Mouse (Mus musculus): ENCODE data around the gene Cyp46a1. TPM values are rescaled to one million over a fixed set of nuclear protein-coding genes. Genes with fewer than 3 reads are reported as not detected.

Gene Cyp46a1
- polyA plus RNA-seq, 1 experiment from 2014 or later = 4.3 TPM

GRCm38 (mm10) chr12:108294620-108295019 lies 39.6 kb upstream of the Cyp46a1 start:
- Histone ChIP-seq H3K27me3 (ENCODE audit: control insufficient read depth, insufficient read depth, low read length) (no peaks in the 10 kb centered on the region), H3K4me2 (no peak overlapping the region), H3K4me1 (ENCODE audit: control insufficient read depth, insufficient read depth, low read length) (0 out of 2 replicates have a peak, but pooled peaks cover 5% of the 10 kb centered on the region), H3K27ac (ENCODE audit: low read depth, low read length) (no peak overlapping the region), H3K9me3 (replicated peaks; ENCODE audit: control insufficient read depth, low read length) (no peaks in the 10 kb centered on the region), H3K9ac (ENCODE audit: low read depth, low read length) (no peak overlapping the region), H3K36me3 (ENCODE audit: control insufficient read depth, insufficient read depth, low read length) (no peaks in the 10 kb centered on the region), H3K4me3 (ENCODE audit: low read depth, low read length) (no peak overlapping the region)
- WGBS (ENCODE audit: insufficient replicate concordance) = 56% methylated on average over 3 of the region's 3 CpGs
- no peak for ATAC-seq (replicated peaks; ENCODE audit: insufficient number of reproducible peaks, low FRiP score, low TSS enrichment)

- H3K36me3 ChIP-seq (ENCODE audit: control insufficient read depth, insufficient read depth, low read length) = no peaks in the 10 kb centered on the region
- WGBS (ENCODE audit: insufficient replicate concordance) = 78% methylated on average over 6 of the region's 6 CpGs
- H3K4me2 ChIP-seq = no peak overlapping the region
- 0 out of 2 replicates have a peak, but pooled peaks cover 5% of the 10 kb centered on the region for H3K4me1 ChIP-seq (ENCODE audit: control insufficient read depth, insufficient read depth, low read length)
- no peaks in the 10 kb centered on the region for H3K9me3 ChIP-seq (replicated peaks; ENCODE audit: control insufficient read depth, low read length)
- no peak for ATAC-seq (replicated peaks; ENCODE audit: insufficient number of reproducible peaks, low FRiP score, low TSS enrichment)
- H3K27me3 ChIP-seq (ENCODE audit: control insufficient read depth, insufficient read depth, low read length) = no peaks in the 10 kb centered on the region
- H3K27ac ChIP-seq (ENCODE audit: low read depth, low read length) = no peak overlapping the region
- no peak overlapping the region for H3K9ac ChIP-seq (ENCODE audit: low read depth, low read length)
- no peak overlapping the region for H3K4me3 ChIP-seq (ENCODE audit: low read depth, low read length)
Observed at GRCm38 (mm10) chr12:108297033-108297432, 37.1 kb upstream of the Cyp46a1 start.

- no peak overlapping the region for H3K4me2 ChIP-seq
- H3K27me3 ChIP-seq (ENCODE audit: control insufficient read depth, insufficient read depth, low read length) = peaks cover 14% of the 10 kb centered on the region
- WGBS (ENCODE audit: insufficient replicate concordance) = 73% methylated on average over 6 of the region's 6 CpGs
- H3K9ac ChIP-seq (ENCODE audit: low read depth, low read length) = no peak overlapping the region
- H3K4me3 ChIP-seq (ENCODE audit: low read depth, low read length) = no peak overlapping the region
- no peak overlapping the region for H3K27ac ChIP-seq (ENCODE audit: low read depth, low read length)
- no peaks in the 10 kb centered on the region for H3K36me3 ChIP-seq (ENCODE audit: control insufficient read depth, insufficient read depth, low read length)
- ATAC-seq (replicated peaks; ENCODE audit: insufficient number of reproducible peaks, low FRiP score, low TSS enrichment) = no peak
- H3K4me1 ChIP-seq (ENCODE audit: control insufficient read depth, insufficient read depth, low read length) = peaks cover 5% of the 10 kb centered on the region
- H3K9me3 ChIP-seq (replicated peaks; ENCODE audit: control insufficient read depth, low read length) = no peaks in the 10 kb centered on the region
Observed at GRCm38 (mm10) chr12:108301006-108301405, 33.2 kb upstream of the Cyp46a1 start.

GRCm38 (mm10) chr12:108303778-108304365 lies 30.3 kb upstream of the Cyp46a1 start:
- no peak overlapping the region for H3K4me2 ChIP-seq
- peaks cover 30% of the 10 kb centered on the region for H3K27me3 ChIP-seq (ENCODE audit: control insufficient read depth, insufficient read depth, low read length)
- H3K9me3 ChIP-seq (replicated peaks; ENCODE audit: control insufficient read depth, low read length) = no peaks in the 10 kb centered on the region
- WGBS (ENCODE audit: insufficient replicate concordance) = 56% methylated on average over 6 of the region's 6 CpGs
- H3K4me1 ChIP-seq (ENCODE audit: control insufficient read depth, insufficient read depth, low read length) = peaks cover 6% of the 10 kb centered on the region
- H3K36me3 ChIP-seq (ENCODE audit: control insufficient read depth, insufficient read depth, low read length) = no peaks in the 10 kb centered on the region
- no peak overlapping the region for H3K4me3 ChIP-seq (ENCODE audit: low read depth, low read length)
- no peak for ATAC-seq (replicated peaks; ENCODE audit: insufficient number of reproducible peaks, low FRiP score, low TSS enrichment)
- H3K27ac ChIP-seq (ENCODE audit: low read depth, low read length) = no peak overlapping the region
- no peak overlapping the region for H3K9ac ChIP-seq (ENCODE audit: low read depth, low read length)

GRCm38 (mm10) chr12:108305172-108305571 lies 29.0 kb upstream of the Cyp46a1 start:
- Histone ChIP-seq H3K27ac (ENCODE audit: low read depth, low read length) (no peak overlapping the region), H3K4me2 (no peak overlapping the region), H3K9me3 (replicated peaks; ENCODE audit: control insufficient read depth, low read length) (no peaks in the 10 kb centered on the region), H3K36me3 (ENCODE audit: control insufficient read depth, insufficient read depth, low read length) (no peaks in the 10 kb centered on the region), H3K4me1 (ENCODE audit: control insufficient read depth, insufficient read depth, low read length) (peaks cover 6% of the 10 kb centered on the region), H3K4me3 (ENCODE audit: low read depth, low read length) (no peak overlapping the region), H3K27me3 (ENCODE audit: control insufficient read depth, insufficient read depth, low read length) (peaks cover 30% of the 10 kb centered on the region), H3K9ac (ENCODE audit: low read depth, low read length) (no peak overlapping the region)
- ATAC-seq (replicated peaks; ENCODE audit: insufficient number of reproducible peaks, low FRiP score, low TSS enrichment) = no peak
- WGBS (ENCODE audit: insufficient replicate concordance) = 65% methylated on average over 8 of the region's 8 CpGs

- ATAC-seq (replicated peaks; ENCODE audit: insufficient number of reproducible peaks, low FRiP score, low TSS enrichment) = 0 out of 2 replicates have a peak, but pooled peaks have one; percentile 36
- H3K9me3 ChIP-seq (replicated peaks; ENCODE audit: control insufficient read depth, low read length) = no peaks in the 10 kb centered on the region
- peak within 1 kb of the TSS; percentile 98 for H3K4me2 ChIP-seq
- H3K36me3 ChIP-seq (ENCODE audit: control insufficient read depth, insufficient read depth, low read length) = no peaks in the 10 kb centered on the region
- peaks cover 6% of the 10 kb centered on the region for H3K4me1 ChIP-seq (ENCODE audit: control insufficient read depth, insufficient read depth, low read length)
- peaks cover 30% of the 10 kb centered on the region for H3K27me3 ChIP-seq (ENCODE audit: control insufficient read depth, insufficient read depth, low read length)
- 3% methylated on average over 61 of the region's 67 CpGs for WGBS (ENCODE audit: insufficient replicate concordance)
- H3K27ac ChIP-seq (ENCODE audit: low read depth, low read length) = no peak within 1 kb of the TSS
- peak within 1 kb of the TSS; percentile 83 for H3K9ac ChIP-seq (ENCODE audit: low read depth, low read length)
- peak within 1 kb of the TSS; percentile 62 for H3K4me3 ChIP-seq (ENCODE audit: low read depth, low read length)
Observed at GRCm38 (mm10) chr12:108305812-108306794, 28.1 kb upstream of the Cyp46a1 start, which contains the start of gene Hhipl1. Gene Hhipl1 (plus strand): TSS chr12:108306270.

GRCm38 (mm10) chr12:108307553-108307952 lies 26.6 kb upstream of the Cyp46a1 start:
- Histone ChIP-seq H3K27me3 (ENCODE audit: control insufficient read depth, insufficient read depth, low read length) (peaks cover 30% of the 10 kb centered on the region), H3K4me3 (ENCODE audit: low read depth, low read length) (no peak overlapping the region), H3K9ac (ENCODE audit: low read depth, low read length) (no peak overlapping the region), H3K36me3 (ENCODE audit: control insufficient read depth, insufficient read depth, low read length) (no peaks in the 10 kb centered on the region), H3K27ac (ENCODE audit: low read depth, low read length) (no peak overlapping the region), H3K9me3 (replicated peaks; ENCODE audit: control insufficient read depth, low read length) (no peaks in the 10 kb centered on the region), H3K4me2 (no peak overlapping the region), H3K4me1 (ENCODE audit: control insufficient read depth, insufficient read depth, low read length) (peaks cover 6% of the 10 kb centered on the region)
- WGBS (ENCODE audit: insufficient replicate concordance) = 17% methylated on average over 14 of the region's 14 CpGs
- ATAC-seq (replicated peaks; ENCODE audit: insufficient number of reproducible peaks, low FRiP score, low TSS enrichment) = no peak

- no peak for ATAC-seq (replicated peaks; ENCODE audit: insufficient number of reproducible peaks, low FRiP score, low TSS enrichment)
- peaks cover 6% of the 10 kb centered on the region for H3K4me1 ChIP-seq (ENCODE audit: control insufficient read depth, insufficient read depth, low read length)
- H3K27me3 ChIP-seq (ENCODE audit: control insufficient read depth, insufficient read depth, low read length) = peaks cover 30% of the 10 kb centered on the region
- no peak overlapping the region for H3K4me2 ChIP-seq
- no peaks in the 10 kb centered on the region for H3K9me3 ChIP-seq (replicated peaks; ENCODE audit: control insufficient read depth, low read length)
- no peaks in the 10 kb centered on the region for H3K36me3 ChIP-seq (ENCODE audit: control insufficient read depth, insufficient read depth, low read length)
- no peak overlapping the region for H3K9ac ChIP-seq (ENCODE audit: low read depth, low read length)
- no peak overlapping the region for H3K27ac ChIP-seq (ENCODE audit: low read depth, low read length)
- H3K4me3 ChIP-seq (ENCODE audit: low read depth, low read length) = no peak overlapping the region
- WGBS (ENCODE audit: insufficient replicate concordance) = 78% methylated on average over 16 of the region's 16 CpGs
Observed at GRCm38 (mm10) chr12:108308363-108308856, 25.8 kb upstream of the Cyp46a1 start.
